Mouse (Mus musculus): ENCODE measurements around the gene Afdn.
"Not testable (repeated sequence)": the region's sequence is repeated elsewhere in the genome, so short reads cannot be mapped to it uniquely, and the experiment has no call there.

Afdn gene

GRCm38 (mm10) chr17:13777676-13778075 is 17.3 kb downstream of the Afdn start:
- DNase-seq (ENCODE audit: low spot score): no peak

GRCm38 (mm10) chr17:13778865-13779264 is 18.5 kb downstream of the Afdn start:
- no peak for DNase-seq (ENCODE audit: low spot score)

- no peak for DNase-seq (ENCODE audit: low spot score)
Measured at GRCm38 (mm10) chr17:13781948-13782347, 21.6 kb downstream of the Afdn start.

GRCm38 (mm10) chr17:13783469-13783868 is 23.1 kb downstream of the Afdn start:
- DNase-seq (ENCODE audit: low spot score): no peak

- not testable (repeated sequence) for DNase-seq (ENCODE audit: low spot score)
Measured at GRCm38 (mm10) chr17:13790033-13790432, 29.7 kb downstream of the Afdn start.

- DNase-seq (ENCODE audit: low spot score): no peak
Measured at GRCm38 (mm10) chr17:13797691-13798090, 37.4 kb downstream of the Afdn start.

GRCm38 (mm10) chr17:13802836-13803408 is 42.6 kb downstream of the Afdn start:
- no peak for DNase-seq (ENCODE audit: low spot score)

GRCm38 (mm10) chr17:13806016-13806415 is 45.7 kb downstream of the Afdn start:
- no peak for DNase-seq (ENCODE audit: low spot score)

GRCm38 (mm10) chr17:13817789-13818188 is 57.5 kb downstream of the Afdn start:
- no peak for DNase-seq (ENCODE audit: low spot score)

- no peak for DNase-seq (ENCODE audit: low spot score)
Measured at GRCm38 (mm10) chr17:13819342-13819741, 59.0 kb downstream of the Afdn start.

GRCm38 (mm10) chr17:13820676-13821075 is 60.3 kb downstream of the Afdn start:
- DNase-seq (ENCODE audit: low spot score): no peak

- no peak for DNase-seq (ENCODE audit: low spot score)
Measured at GRCm38 (mm10) chr17:13825421-13825820, 65.1 kb downstream of the Afdn start.

GRCm38 (mm10) chr17:13830234-13830633 is 69.9 kb downstream of the Afdn start:
- DNase-seq (ENCODE audit: low spot score): no peak

- peak; percentile 72 for DNase-seq (ENCODE audit: low spot score)
Measured at GRCm38 (mm10) chr17:13830636-13831341, 70.5 kb downstream of the Afdn start.

GRCm38 (mm10) chr17:13835876-13836275 is 75.5 kb downstream of the Afdn start:
- peak; percentile 58 for DNase-seq (ENCODE audit: low spot score)

- DNase-seq (ENCODE audit: low spot score): no peak
Measured at GRCm38 (mm10) chr17:13850175-13850574, 89.8 kb downstream of the Afdn start.

GRCm38 (mm10) chr17:13853883-13854282 is 93.5 kb downstream of the Afdn start:
- not testable (repeated sequence) for DNase-seq (ENCODE audit: low spot score)

GRCm38 (mm10) chr17:13855396-13855795 is 95.1 kb downstream of the Afdn start:
- DNase-seq (ENCODE audit: low spot score): no peak

GRCm38 (mm10) chr17:13856429-13857090 is 96.2 kb downstream of the Afdn start:
- DNase-seq (ENCODE audit: low spot score): no peak

GRCm38 (mm10) chr17:13865340-13865739 is 105.0 kb downstream of the Afdn start:
- no peak for DNase-seq (ENCODE audit: low spot score)

GRCm38 (mm10) chr17:13866951-13867351 is 106.6 kb downstream of the Afdn start:
- DNase-seq (ENCODE audit: low spot score): no peak

GRCm38 (mm10) chr17:13867475-13867874 is 107.1 kb downstream of the Afdn start:
- no peak for DNase-seq (ENCODE audit: low spot score)

GRCm38 (mm10) chr17:13870236-13870635 is 109.9 kb downstream of the Afdn start:
- DNase-seq (ENCODE audit: low spot score): no peak
